Mouse (Mus musculus) CD4-positive helper T cell, adult 2 months (primary cell): ENCODE measurements around the gene Vpreb2.
"Not testable (repeated sequence)": the region's sequence is repeated elsewhere in the genome, so short reads cannot be mapped to it uniquely, and the experiment has no call there.

ENCODE experiments used
- DNase-seq: peaks from one replicate; pipeline ENCODE4 v3.0.0-alpha.2; 2012; ENCODE audit warnings: low read depth, missing footprints, low spot score

Gene Vpreb2

GRCm38 (mm10) chr16:17987703-17988102 is 7.5 kb downstream of the Vpreb2 start:
- DNase-seq: no peak

GRCm38 (mm10) chr16:17992321-17992720 is 12.1 kb downstream of the Vpreb2 start:
- not testable (repeated sequence) for DNase-seq

DNA sequence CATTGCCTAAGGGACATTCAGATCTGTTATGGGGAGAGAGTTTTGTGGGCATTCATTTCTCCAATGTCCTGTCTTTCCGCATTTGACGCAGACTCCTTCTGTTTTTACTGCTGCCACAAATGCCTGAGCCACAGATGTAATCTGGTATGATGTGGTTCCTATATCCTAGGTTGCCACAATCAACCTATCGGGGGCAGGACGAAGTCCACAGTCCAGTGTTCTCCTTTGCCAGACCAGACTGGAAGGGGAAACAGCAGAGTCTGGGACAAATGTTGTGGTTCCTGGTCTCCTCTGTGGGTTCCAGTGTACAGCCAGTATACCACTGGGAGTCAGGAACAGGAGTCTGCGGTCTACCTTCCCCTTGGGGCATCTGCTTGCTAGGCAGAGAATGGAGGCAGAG is 19.4 kb downstream of the Vpreb2 start:
- no peak for DNase-seq

GRCm38 (mm10) chr16:18004589-18004988 is 24.4 kb downstream of the Vpreb2 start:
- DNase-seq: no peak

DNA sequence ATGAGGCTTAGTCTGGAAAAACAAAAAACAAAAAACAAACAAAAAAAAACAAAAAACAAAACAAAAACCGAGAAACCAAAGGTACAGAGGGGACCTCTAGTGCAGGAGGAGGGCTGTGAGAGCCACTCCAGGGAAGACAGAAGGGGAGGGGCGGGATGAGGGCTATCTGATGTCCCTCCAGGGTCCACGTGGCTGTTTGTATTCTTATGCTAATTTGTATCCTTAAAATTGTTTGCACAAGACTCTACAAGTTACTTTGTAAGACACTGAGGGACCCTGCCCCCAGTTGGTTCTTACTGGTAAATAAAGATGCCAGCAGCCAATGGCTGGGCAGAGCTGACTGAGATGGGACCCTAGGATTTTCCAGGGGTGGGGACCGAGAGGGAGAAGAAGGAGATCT is 26.9 kb downstream of the Vpreb2 start:
- DNase-seq: no peak

DNA sequence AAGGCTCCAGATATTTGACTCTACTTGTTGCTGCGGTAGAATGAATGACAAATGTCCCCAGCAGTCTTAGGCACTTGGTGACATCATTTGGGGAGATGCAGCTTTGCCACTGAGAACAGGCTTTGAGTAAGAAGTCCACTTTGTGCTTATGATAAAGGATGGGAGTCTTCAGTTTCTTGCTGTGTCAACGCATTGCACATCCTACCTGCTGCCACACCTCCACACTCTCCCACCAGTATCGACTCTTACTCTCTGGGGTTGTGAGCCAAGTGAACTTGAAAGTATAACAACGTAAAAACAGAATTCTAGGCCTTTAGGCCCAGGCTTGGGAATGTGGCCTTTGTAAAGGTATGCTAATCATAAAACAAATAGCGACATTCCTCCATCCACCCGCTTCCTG is 30.9 kb downstream of the Vpreb2 start:
- DNase-seq: no peak

DNA sequence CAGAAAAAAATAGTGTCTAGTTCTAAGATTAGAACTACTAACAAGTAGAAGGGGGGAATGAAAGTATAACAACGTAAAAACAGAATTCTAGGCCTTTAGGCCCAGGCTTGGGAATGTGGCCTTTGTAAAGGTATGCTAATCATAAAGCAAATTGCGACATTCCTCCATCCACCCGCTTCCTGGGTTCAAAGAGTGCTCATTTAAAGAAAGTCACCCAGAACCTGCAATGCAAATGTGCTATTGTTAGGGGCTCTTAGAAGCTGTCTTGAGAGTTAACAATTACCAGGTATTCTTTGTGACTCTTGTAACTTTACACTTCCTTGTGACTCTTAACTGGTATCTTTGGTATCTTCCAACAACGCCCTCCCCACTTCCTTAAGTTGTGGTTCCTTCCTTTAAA is 36.3 kb downstream of the Vpreb2 start:
- DNase-seq: not testable (repeated sequence)

DNA sequence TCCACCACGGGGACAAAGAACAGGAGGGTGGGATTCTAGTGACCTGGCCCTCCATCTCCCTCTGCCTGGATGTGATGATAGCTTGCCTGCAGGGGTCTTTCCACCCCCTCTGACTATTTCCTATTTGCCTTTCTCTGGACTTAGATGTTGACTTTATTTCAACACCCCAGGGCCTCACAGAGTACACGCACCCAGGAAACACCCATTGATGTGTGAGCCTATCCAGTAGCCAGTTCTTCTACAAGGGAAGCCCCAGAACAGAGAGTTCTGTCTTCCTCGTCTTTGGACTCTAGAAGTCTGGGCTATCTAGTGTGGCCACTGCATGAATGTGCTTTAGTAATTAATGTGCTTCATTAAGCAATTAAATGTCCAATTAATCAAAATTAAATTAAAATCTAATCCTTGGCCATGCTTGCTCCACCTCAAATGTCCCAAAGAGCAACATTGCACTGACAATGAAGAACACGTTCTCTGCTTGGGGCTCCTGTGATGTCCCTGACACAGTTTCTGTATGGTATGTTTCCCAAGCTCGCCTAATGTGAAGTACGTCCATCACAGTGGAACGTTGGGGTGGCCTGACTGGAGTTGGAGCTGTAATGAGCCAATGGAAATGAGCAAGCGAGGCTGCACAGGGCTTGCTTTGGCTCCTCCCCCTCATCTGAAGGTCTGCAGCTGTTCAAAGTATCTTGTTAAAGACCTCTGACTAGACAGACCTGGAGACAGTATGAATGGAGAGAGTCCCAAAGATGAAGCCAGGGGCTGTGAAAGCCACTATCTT is 42.7 kb downstream of the Vpreb2 start:
- no peak for DNase-seq

GRCm38 (mm10) chr16:18027371-18027770 is 47.1 kb downstream of the Vpreb2 start:
- DNase-seq: no peak
